Mouse (Mus musculus) heart, embryonic 13.5 days (tissue): Measurements from ENCODE around the gene Ctsc. TPM values are rescaled to one million over a fixed set of nuclear protein-coding genes. Genes with fewer than 3 reads are reported as not detected.

Source experiments
- ATAC-seq: fragments of 200-750 bp; cut with Nextera tagmentation; 2 replicates; pipeline ENCODE4 v1.8.0; 2017; ENCODE audit warnings: moderate TSS enrichment; ENCODE audit not compliant: insufficient number of reproducible peaks, low FRiP score, low TSS enrichment; ENCODE audit errors: extremely low read depth
- H3K27ac ChIP-seq: fragments of 300-500 bp; sonication (generic); replicated peaks from 2 replicates; pipeline ENCODE4 v1.5.1; 2015; ENCODE audit warnings: moderate library complexity, mild to moderate bottlenecking, inconsistent platforms
- H3K27me3 ChIP-seq: fragments of 300-500 bp; sonication (generic); replicated peaks from 2 replicates; pipeline ENCODE4 v1.6.1; 2015; ENCODE audit warnings: mild to moderate bottlenecking, inconsistent platforms
- H3K36me3 ChIP-seq: fragments of 300-500 bp; sonication (generic); 2 replicates; pipeline ENCODE4 v1.6.1; 2015; ENCODE audit warnings: mild to moderate bottlenecking, inconsistent platforms
- H3K4me1 ChIP-seq: fragments of 300-500 bp; sonication (generic); 2 replicates; pipeline ENCODE4 v1.6.1; 2015; ENCODE audit warnings: inconsistent platforms
- H3K4me2 ChIP-seq: fragments of 300-500 bp; sonication (generic); 2 replicates; pipeline ENCODE4 v1.6.1; 2015; ENCODE audit warnings: inconsistent platforms, mild to moderate bottlenecking, moderate library complexity
- H3K4me3 ChIP-seq: fragments of 300-500 bp; sonication (generic); 2 replicates; pipeline ENCODE4 v1.5.1; 2015; ENCODE audit warnings: moderate library complexity, mild to moderate bottlenecking, inconsistent platforms
- H3K9ac ChIP-seq: fragments of 300-500 bp; sonication (generic); 2 replicates; pipeline ENCODE4 v1.6.1; 2015; ENCODE audit warnings: inconsistent platforms, mild to moderate bottlenecking, moderate library complexity
- H3K9me3 ChIP-seq: fragments of 300-500 bp; sonication (generic); 2 replicates; pipeline ENCODE4 v1.6.1; 2016; ENCODE audit warnings: inconsistent platforms
- WGBS: fragments of 180-500 bp; shearing (Covaris S2); methylation state at CpG from one replicate; pipeline ENCODE4 v1.1.7; 2015; ENCODE audit warnings: mixed read lengths; 5-methylcytosine and 5-hydroxymethylcytosine counted together
- polyA plus RNA-seq: library from polyadenylated mRNA; unstranded; fragments of >200 nt; fragmentation: Nextera tagmentation; extraction: Ambion mirVana; gene quantifications from 2 replicates; pipeline ENCODE4 v1.2.1, GENCODE M21; 2015

Ctsc gene
- polyA plus RNA-seq, 1 experiment from 2014 or later = 36.4 TPM

DNA sequence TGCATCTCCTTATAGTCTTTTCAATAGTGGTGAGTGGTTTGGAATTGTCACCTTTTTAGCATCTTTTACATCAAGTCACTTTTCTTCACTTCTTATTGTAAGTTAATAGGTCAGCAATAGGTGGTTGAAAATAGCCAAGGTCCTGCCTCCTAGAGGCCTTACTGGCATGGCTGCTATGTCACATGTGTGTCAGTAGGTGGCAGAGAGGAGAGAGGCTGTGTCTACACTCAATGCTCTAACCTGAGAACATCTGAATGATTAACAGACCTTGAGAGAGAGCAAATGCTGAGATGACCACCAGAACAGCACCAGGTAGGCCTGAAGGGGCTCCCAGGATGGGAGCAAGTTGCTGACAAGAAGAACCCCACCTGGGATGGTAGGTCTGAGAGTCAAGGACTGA, 65.9 kb downstream of the Ctsc start:
- no peaks in the 10 kb centered on the region for H3K4me1 ChIP-seq
- no peak overlapping the region for H3K4me3 ChIP-seq
- no peak overlapping the region for H3K27ac ChIP-seq
- H3K9me3 ChIP-seq = no peaks in the 10 kb centered on the region
- ATAC-seq = no peak
- H3K27me3 ChIP-seq = no peaks in the 10 kb centered on the region
- H3K4me2 ChIP-seq = no peak overlapping the region
- no peaks in the 10 kb centered on the region for H3K36me3 ChIP-seq
- H3K9ac ChIP-seq = no peak overlapping the region

DNA sequence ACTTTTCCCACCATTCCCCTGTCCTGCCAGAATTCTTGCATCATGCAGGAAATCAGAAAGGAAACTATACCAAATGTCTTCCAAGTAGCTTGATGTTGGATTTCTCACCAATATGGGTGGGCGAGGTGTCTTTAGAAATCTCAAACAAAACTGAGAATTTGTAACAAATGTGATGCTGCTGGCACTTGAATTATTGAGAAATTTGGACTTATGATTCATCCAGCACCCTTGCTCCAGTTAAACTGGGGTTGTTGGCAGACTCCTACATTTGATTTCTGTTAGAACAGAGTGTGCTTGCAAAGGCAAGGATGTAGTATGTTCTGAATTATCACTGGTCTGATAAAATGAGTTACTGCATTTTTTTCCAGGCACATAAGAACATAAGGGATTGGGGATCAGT, 68.2 kb downstream of the Ctsc start:
- H3K9me3 ChIP-seq = no peaks in the 10 kb centered on the region
- H3K27ac ChIP-seq = no peak overlapping the region
- H3K27me3 ChIP-seq = no peaks in the 10 kb centered on the region
- no peak for ATAC-seq
- H3K4me3 ChIP-seq = no peak overlapping the region
- no peaks in the 10 kb centered on the region for H3K4me1 ChIP-seq
- no peak overlapping the region for H3K4me2 ChIP-seq
- WGBS = 69% methylated on average over 1 of the region's 1 CpGs
- H3K9ac ChIP-seq = no peak overlapping the region
- no peaks in the 10 kb centered on the region for H3K36me3 ChIP-seq

DNA sequence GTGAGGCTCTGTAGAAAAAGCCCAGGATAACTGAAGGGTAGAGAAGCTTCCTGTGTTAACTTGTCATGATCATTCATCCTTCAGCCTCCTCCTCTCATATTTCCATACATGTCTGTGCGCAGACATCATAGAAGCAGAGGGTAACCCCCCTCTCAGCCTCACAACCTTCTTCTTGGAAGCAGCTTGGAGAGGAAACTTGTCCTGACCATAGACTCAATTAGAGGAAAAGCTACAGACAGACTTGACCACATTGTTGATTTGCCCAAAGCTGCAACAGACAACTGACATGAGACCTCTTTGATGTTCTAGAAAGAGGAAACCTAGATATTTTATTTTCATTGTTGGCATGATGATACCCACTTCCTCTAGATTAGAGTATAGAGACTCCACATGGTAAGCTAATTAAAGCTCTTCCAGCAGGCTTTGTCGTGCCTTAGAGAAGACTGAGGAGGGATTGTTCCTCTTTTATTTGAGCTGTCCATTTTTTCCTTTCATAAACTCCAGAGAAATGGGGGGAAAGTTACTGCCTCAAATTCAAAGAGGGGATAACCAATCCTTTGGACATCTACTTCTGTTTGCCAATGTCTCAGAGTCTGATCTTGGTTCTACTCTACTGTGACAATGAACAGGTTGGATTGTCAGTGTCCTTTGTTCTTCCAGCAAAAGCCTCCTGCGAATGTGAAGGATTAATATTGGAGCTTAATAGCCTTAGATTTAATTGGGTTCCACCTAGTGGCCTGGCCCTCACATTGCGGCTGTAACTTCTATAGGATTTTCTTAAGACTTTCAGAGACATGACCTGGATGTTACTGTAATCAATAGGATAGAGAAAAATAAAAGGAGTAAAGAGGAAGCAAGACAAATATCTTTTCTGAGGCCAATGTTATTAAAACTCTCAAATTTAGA, 79.2 kb downstream of the Ctsc start:
- Histone ChIP-seq H3K27ac (no peak overlapping the region), H3K27me3 (no peaks in the 10 kb centered on the region), H3K9me3 (0 out of 2 replicates have a peak, but pooled peaks cover 3% of the 10 kb centered on the region), H3K9ac (no peak overlapping the region), H3K4me3 (no peak overlapping the region), H3K4me1 (no peaks in the 10 kb centered on the region), H3K4me2 (no peak overlapping the region), H3K36me3 (no peaks in the 10 kb centered on the region)
- 33% methylated on average over 4 of the region's 4 CpGs for WGBS
- ATAC-seq = no peak

DNA sequence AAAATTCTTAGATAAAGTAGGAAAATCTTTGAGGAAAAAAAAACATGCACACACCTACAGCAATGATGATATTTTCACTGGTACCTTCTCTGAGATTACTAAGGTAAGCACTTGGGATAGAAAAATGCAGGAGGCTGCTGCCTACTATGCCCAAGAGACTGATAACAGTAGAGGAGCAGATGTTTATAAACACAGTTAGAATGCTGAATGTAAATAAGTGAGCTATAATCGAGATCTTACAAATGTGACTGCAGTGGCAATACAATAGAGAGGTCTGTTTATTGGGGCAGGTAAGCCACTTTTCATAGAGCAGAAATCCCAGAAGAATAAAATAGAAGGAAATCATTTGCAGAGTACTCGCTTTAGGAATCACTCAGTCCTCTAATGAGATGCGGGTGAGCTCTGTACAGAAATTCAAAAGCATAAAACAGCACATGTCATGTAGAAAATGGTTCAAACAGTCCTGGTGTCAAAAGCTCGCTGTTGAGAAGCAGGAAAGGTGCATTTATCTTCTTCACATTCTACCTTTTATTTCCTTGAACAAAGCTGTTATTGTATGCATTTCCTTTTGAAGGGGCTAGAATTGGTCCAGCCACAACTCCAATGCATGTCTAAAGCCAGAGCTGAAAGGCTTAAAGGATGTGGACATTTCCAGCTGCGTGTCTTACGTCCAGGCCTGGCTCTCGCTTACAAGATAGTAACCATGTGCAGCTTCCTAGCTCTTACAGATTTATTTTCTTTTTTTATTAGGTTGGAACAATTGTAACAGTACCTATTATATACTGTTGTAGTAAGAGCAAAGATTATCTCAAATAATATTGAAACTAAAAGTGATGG, 80.4 kb downstream of the Ctsc start:
- Histone ChIP-seq H3K27me3 (no peaks in the 10 kb centered on the region), H3K4me3 (no peak overlapping the region), H3K4me1 (no peaks in the 10 kb centered on the region), H3K9me3 (0 out of 2 replicates have a peak, but pooled peaks cover 3% of the 10 kb centered on the region), H3K4me2 (no peak overlapping the region), H3K9ac (no peak overlapping the region), H3K36me3 (no peaks in the 10 kb centered on the region), H3K27ac (no peak overlapping the region)
- ATAC-seq = no peak
- WGBS = 69% methylated on average over 7 of the region's 7 CpGs

Other genes starting within 250 kb of the Ctsc start
- gene Rab38, start 152.2 kb downstream of the Ctsc start, polyA plus RNA-seq = 1.3 and 2.5 TPM in 2 replicates